Mouse (Mus musculus): ENCODE measurements at regions not wholly inside any gene's neighbourhood (a gene's known extent, or its start where the extent isn't known, plus 50 kb on each side); places are given as distances from the start of the nearest gene placed in this dataset.

DNA sequence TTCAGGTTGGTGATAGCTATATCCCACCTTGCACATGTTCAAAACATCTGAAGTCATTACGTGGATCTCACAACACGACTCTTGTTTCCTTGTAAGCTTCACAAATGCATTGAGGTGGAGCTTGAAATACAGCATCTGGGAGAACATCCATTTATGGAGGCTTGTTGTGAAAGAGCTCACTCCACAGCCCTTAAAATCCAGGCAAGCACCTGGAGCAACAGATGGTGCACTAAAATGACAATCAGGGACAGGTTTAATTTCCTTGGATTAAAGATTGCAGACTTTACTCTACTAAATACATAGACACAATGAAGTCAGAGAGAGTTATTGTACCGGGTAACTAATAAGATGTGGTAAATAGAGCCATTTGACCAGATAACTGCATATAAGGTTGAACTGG, 219.2 kb upstream of the Crbn start:
- Histone ChIP-seq H3K79me2 (ENCODE audit: control insufficient read depth, insufficient read depth) (no peaks in the 10 kb centered on the region), H3K27me3 (ENCODE audit: control insufficient read depth, insufficient read depth, insufficient read length) (no peaks in the 10 kb centered on the region), H3K4me2 (ENCODE audit: low read depth) (no peak overlapping the region), H3K4me3 (no peak overlapping the region), H3K36me3 (ENCODE audit: control insufficient read depth, insufficient read depth) (no peaks in the 10 kb centered on the region), H3ac (ENCODE audit: control insufficient read depth, insufficient read length) (no peak overlapping the region)
- TF ChIP-seq SRF (IDR thresholded peaks at IDR 0.05; ENCODE audit: control insufficient read depth, insufficient read length, low read depth), result no peak
- no peak for TF ChIP-seq POLR2A (IDR thresholded peaks at IDR 0.05; ENCODE audit: insufficient read length, low read depth)
- TF ChIP-seq USF1 (IDR thresholded peaks at IDR 0.05; ENCODE audit: low read depth), result no peak
- no peak for TF ChIP-seq CEBPB (IDR thresholded peaks at IDR 0.05; ENCODE audit: insufficient read depth, poor library complexity, severe bottlenecking)
- TF ChIP-seq TCF3 (IDR thresholded peaks at IDR 0.05; ENCODE audit: insufficient read length, low read depth), result no peak
- no peak for TF ChIP-seq MAX (IDR thresholded peaks at IDR 0.05; ENCODE audit: low read depth)
- no peak for TF ChIP-seq POLR2AphosphoS2 (IDR thresholded peaks at IDR 0.05; ENCODE audit: insufficient read length, low read depth)
- TF ChIP-seq E2F4 (IDR thresholded peaks at IDR 0.05; ENCODE audit: insufficient read depth), result no peak
- TF ChIP-seq MYOG (IDR thresholded peaks at IDR 0.05; ENCODE audit: control insufficient read depth in 1 of 3, insufficient read depth in 1 of 3, insufficient read length in 2 of 3, low read depth in 2 of 3), result no peak
- TF ChIP-seq TCF12 (IDR thresholded peaks at IDR 0.05; ENCODE audit: insufficient read depth, poor library complexity, severe bottlenecking), result no peak
- no peak for TF ChIP-seq MYOD1 (IDR thresholded peaks at IDR 0.05; ENCODE audit: control insufficient read depth in 1 of 3, insufficient read length in 2 of 3, low read depth in 2 of 3)

DNA sequence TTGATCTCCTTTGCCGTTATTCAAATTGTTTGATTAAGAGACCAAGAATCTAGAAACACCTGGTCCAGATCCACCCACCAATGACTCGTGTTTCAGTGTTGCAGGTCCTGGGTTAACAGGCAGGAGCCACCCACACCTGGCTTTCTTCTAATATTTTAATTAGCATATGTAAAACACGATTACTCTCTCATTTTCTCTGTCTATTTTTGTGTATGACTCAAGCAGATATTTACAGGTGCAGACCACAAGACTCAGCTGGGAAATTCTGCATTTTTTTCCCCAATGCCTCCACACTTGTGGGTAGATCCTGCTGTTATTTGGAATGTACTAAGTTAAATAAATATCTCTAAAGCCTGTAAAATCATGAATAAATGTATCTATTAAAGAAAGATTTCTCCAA, 245.3 kb upstream of the Crbn start:
- Histone ChIP-seq H3K36me3 (ENCODE audit: control insufficient read depth, insufficient read depth) (no peaks in the 10 kb centered on the region), H3ac (ENCODE audit: control insufficient read depth, insufficient read length) (no peak overlapping the region), H3K4me3 (no peak overlapping the region), H3K79me2 (ENCODE audit: control insufficient read depth, insufficient read depth) (no peaks in the 10 kb centered on the region), H3K27me3 (ENCODE audit: control insufficient read depth, insufficient read depth, insufficient read length) (no peaks in the 10 kb centered on the region), H3K4me2 (ENCODE audit: low read depth) (no peak overlapping the region)
- TF ChIP-seq POLR2AphosphoS2 (IDR thresholded peaks at IDR 0.05; ENCODE audit: insufficient read length, low read depth) (no peak), MYOG (IDR thresholded peaks at IDR 0.05; ENCODE audit: control insufficient read depth in 1 of 3, insufficient read depth in 1 of 3, insufficient read length in 2 of 3, low read depth in 2 of 3) (no peak), MAX (IDR thresholded peaks at IDR 0.05; ENCODE audit: low read depth) (no peak), CEBPB (IDR thresholded peaks at IDR 0.05; ENCODE audit: insufficient read depth, poor library complexity, severe bottlenecking) (no peak), TCF12 (IDR thresholded peaks at IDR 0.05; ENCODE audit: insufficient read depth, poor library complexity, severe bottlenecking) (no peak), SRF (IDR thresholded peaks at IDR 0.05; ENCODE audit: control insufficient read depth, insufficient read length, low read depth) (no peak), E2F4 (IDR thresholded peaks at IDR 0.05; ENCODE audit: insufficient read depth) (no peak), POLR2A (IDR thresholded peaks at IDR 0.05; ENCODE audit: insufficient read length, low read depth) (no peak), REST (IDR thresholded peaks at IDR 0.05; ENCODE audit: insufficient read depth, insufficient read length) (no peak), USF1 (IDR thresholded peaks at IDR 0.05; ENCODE audit: low read depth) (no peak), TCF3 (IDR thresholded peaks at IDR 0.05; ENCODE audit: insufficient read length, low read depth) (no peak), MYOD1 (IDR thresholded peaks at IDR 0.05; ENCODE audit: control insufficient read depth in 1 of 3, insufficient read length in 2 of 3, low read depth in 2 of 3) (no peak)

DNA sequence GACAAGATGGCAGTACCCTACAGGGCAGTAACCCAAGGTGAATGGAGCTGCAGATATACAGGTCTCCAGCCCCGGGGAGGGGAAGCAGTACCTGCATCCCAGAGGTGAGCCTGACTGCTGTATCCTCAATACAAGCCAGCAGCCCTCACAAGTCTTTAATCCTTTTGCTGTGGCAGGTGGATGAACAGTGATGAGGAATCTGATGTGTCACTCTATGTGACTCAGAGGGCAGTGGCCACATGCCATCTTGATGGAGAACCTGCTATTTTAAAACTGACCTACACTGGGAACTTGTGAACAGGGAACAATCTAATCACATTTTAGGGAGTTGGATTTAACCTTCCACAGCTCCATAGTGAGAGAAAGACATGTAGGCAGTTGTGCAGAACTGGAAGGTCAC, 251.7 kb upstream of the Crbn start:
- H3K36me3 ChIP-seq (ENCODE audit: control insufficient read depth, insufficient read depth), result no peaks in the 10 kb centered on the region
- no peaks in the 10 kb centered on the region for H3K79me2 ChIP-seq (ENCODE audit: control insufficient read depth, insufficient read depth)
- no peak for TF ChIP-seq MAX (IDR thresholded peaks at IDR 0.05; ENCODE audit: low read depth)
- peak in 2 of 3 experiments; percentile 32 to 73 for TF ChIP-seq MYOD1 (IDR thresholded peaks at IDR 0.05; ENCODE audit: control insufficient read depth in 1 of 3, insufficient read length in 2 of 3, low read depth in 2 of 3)
- H3ac ChIP-seq (ENCODE audit: control insufficient read depth, insufficient read length), result no peak overlapping the region
- H3K4me3 ChIP-seq, result no peak overlapping the region
- H3K4me2 ChIP-seq (ENCODE audit: low read depth), result no peak overlapping the region
- no peaks in the 10 kb centered on the region for H3K27me3 ChIP-seq (ENCODE audit: control insufficient read depth, insufficient read depth, insufficient read length)

DNA sequence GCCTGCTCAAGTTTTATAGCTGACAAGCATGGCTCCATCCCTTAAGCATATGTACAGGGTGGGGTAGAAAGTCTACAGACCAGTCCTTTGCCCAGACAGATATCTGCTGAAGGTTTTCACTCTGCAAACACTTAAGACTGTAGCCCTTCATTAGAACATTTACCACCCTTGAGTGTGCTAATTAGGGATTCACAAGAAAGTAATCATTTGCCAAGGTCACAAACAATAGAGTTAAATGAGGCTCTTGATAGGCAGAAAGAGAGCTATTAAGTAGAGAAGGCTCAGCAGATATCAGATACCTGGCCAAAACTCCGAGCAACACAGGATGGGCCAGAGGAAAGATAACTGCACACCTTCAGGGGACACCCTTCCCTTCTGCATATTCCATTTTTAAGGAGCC, 252.3 kb upstream of the Crbn start:
- Histone ChIP-seq H3K4me2 (ENCODE audit: low read depth) (no peak overlapping the region), H3K4me3 (no peak overlapping the region), H3ac (ENCODE audit: control insufficient read depth, insufficient read length) (no peak overlapping the region), H3K79me2 (ENCODE audit: control insufficient read depth, insufficient read depth) (no peaks in the 10 kb centered on the region), H3K36me3 (ENCODE audit: control insufficient read depth, insufficient read depth) (no peaks in the 10 kb centered on the region), H3K27me3 (ENCODE audit: control insufficient read depth, insufficient read depth, insufficient read length) (no peaks in the 10 kb centered on the region)
- TF ChIP-seq POLR2AphosphoS2 (IDR thresholded peaks at IDR 0.05; ENCODE audit: insufficient read length, low read depth), result no peak
- no peak for TF ChIP-seq MAX (IDR thresholded peaks at IDR 0.05; ENCODE audit: low read depth)
- no peak for TF ChIP-seq TCF12 (IDR thresholded peaks at IDR 0.05; ENCODE audit: insufficient read depth, poor library complexity, severe bottlenecking)
- TF ChIP-seq E2F4 (IDR thresholded peaks at IDR 0.05; ENCODE audit: insufficient read depth), result no peak
- no peak for TF ChIP-seq POLR2A (IDR thresholded peaks at IDR 0.05; ENCODE audit: insufficient read length, low read depth)
- TF ChIP-seq MYOD1 (IDR thresholded peaks at IDR 0.05; ENCODE audit: control insufficient read depth in 1 of 3, insufficient read length in 2 of 3, low read depth in 2 of 3), result no peak
- no peak for TF ChIP-seq SRF (IDR thresholded peaks at IDR 0.05; ENCODE audit: control insufficient read depth, insufficient read length, low read depth)
- TF ChIP-seq TCF3 (IDR thresholded peaks at IDR 0.05; ENCODE audit: insufficient read length, low read depth), result no peak
- no peak for TF ChIP-seq USF1 (IDR thresholded peaks at IDR 0.05; ENCODE audit: low read depth)

DNA sequence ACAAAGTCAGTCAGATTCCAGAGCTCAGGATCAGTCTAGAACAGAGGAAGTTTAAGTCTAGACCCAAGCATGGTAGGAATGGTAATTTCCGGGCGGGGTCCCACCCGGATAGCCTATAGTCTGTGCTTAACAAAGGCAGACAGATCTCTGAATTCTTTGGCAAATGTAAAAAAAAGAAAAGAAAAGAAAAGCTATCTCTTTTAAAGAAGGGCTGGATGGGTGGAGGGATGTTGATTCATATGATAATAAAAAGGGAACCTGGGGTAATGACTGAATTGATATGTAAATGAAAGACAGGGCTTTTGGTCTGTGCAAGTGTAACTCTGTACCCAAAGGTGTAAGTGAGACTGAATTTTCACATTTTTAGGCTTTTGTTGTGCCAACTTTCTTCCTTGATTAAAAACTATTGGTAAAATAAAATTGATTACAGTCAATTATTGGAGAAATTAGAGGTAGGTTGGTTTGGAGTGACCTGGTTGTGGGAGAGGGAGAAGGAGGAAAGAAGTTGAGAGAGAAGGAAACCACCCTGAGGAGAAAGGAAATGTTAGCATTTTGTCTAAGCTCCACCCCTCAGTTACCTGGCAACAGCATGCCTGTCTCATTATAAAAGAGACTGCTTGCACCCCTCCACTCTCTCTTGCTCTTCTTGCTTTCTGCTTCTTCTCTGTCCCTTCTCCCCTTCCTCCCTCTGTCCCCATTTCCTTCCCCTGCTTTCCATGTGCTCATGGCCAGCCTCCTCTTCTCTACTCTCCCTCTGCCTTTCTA, 259.3 kb upstream of the Crbn start:
- H3K4me3 ChIP-seq, result no peak overlapping the region
- H3ac ChIP-seq (ENCODE audit: control insufficient read depth, insufficient read length), result no peak overlapping the region
- H3K27me3 ChIP-seq (ENCODE audit: control insufficient read depth, insufficient read depth, insufficient read length), result no peaks in the 10 kb centered on the region
- no peaks in the 10 kb centered on the region for H3K36me3 ChIP-seq (ENCODE audit: control insufficient read depth, insufficient read depth)
- H3K79me2 ChIP-seq (ENCODE audit: control insufficient read depth, insufficient read depth), result no peaks in the 10 kb centered on the region
- no peak for TF ChIP-seq E2F4 (IDR thresholded peaks at IDR 0.05; ENCODE audit: insufficient read depth)
- no peak for TF ChIP-seq MAX (IDR thresholded peaks at IDR 0.05; ENCODE audit: low read depth)
- no peak for TF ChIP-seq MYOD1 (IDR thresholded peaks at IDR 0.05; ENCODE audit: control insufficient read depth in 1 of 3, insufficient read length in 2 of 3, low read depth in 2 of 3)
- TF ChIP-seq USF1 (IDR thresholded peaks at IDR 0.05; ENCODE audit: low read depth), result no peak
- no peak for TF ChIP-seq TCF12 (IDR thresholded peaks at IDR 0.05; ENCODE audit: insufficient read depth, poor library complexity, severe bottlenecking)
- no peak for TF ChIP-seq MYOG (IDR thresholded peaks at IDR 0.05; ENCODE audit: control insufficient read depth in 1 of 3, insufficient read depth in 1 of 3, insufficient read length in 2 of 3, low read depth in 2 of 3)
- no peak for TF ChIP-seq REST (IDR thresholded peaks at IDR 0.05; ENCODE audit: insufficient read depth, insufficient read length)
- no peak for TF ChIP-seq CEBPB (IDR thresholded peaks at IDR 0.05; ENCODE audit: insufficient read depth, poor library complexity, severe bottlenecking)
- TF ChIP-seq TCF3 (IDR thresholded peaks at IDR 0.05; ENCODE audit: insufficient read length, low read depth), result no peak
- TF ChIP-seq POLR2AphosphoS2 (IDR thresholded peaks at IDR 0.05; ENCODE audit: insufficient read length, low read depth), result no peak
- no peak for TF ChIP-seq SRF (IDR thresholded peaks at IDR 0.05; ENCODE audit: control insufficient read depth, insufficient read length, low read depth)
- no peak for TF ChIP-seq POLR2A (IDR thresholded peaks at IDR 0.05; ENCODE audit: insufficient read length, low read depth)
- H3K4me2 ChIP-seq (ENCODE audit: low read depth), result no peak overlapping the region

Measured in myocyte (in vitro differentiated cells).